Mouse (Mus musculus): Measurements from ENCODE around the gene Zfp592.

DNA sequence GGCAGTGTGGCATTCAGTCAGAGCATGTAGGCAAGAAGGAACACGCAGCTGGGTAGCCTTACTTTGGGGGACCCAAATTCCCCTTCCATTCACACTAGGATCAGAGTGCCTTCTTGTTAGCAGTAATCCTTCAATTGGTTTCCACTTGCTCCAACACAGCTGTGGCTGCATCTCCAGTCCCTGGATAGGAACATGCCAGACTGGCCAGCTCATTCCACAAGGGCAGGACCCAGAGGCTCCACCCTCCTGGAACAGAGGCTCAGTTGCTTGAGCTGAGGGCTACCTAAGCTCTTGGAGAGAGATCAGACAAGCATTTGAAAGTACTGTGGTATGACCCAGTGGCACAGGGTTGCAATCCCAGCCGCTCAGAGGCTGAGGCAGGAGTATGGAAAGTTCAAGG, 55.0 kb downstream of the Zfp592 start:
- TF ChIP-seq EP300 (IDR thresholded peaks at IDR 0.05) (no peak), CTCF (IDR thresholded peaks at IDR 0.05) (no peak)

Data from lung, postnatal 0 days (tissue).